Mouse (Mus musculus) neural tube, embryonic 10.5 days (tissue): ENCODE data around the gene Aak1.
"Not testable (repeated sequence)": the region's sequence is repeated elsewhere in the genome, so short reads cannot be mapped to it uniquely, and the experiment has no call there.

Experiments
- DNase-seq: peaks from one replicate; pipeline ENCODE4 v3.0.0-alpha.2; 2017; ENCODE audit warnings: low spot score; ENCODE audit errors: extremely low spot score

The Aak1 gene

DNA sequence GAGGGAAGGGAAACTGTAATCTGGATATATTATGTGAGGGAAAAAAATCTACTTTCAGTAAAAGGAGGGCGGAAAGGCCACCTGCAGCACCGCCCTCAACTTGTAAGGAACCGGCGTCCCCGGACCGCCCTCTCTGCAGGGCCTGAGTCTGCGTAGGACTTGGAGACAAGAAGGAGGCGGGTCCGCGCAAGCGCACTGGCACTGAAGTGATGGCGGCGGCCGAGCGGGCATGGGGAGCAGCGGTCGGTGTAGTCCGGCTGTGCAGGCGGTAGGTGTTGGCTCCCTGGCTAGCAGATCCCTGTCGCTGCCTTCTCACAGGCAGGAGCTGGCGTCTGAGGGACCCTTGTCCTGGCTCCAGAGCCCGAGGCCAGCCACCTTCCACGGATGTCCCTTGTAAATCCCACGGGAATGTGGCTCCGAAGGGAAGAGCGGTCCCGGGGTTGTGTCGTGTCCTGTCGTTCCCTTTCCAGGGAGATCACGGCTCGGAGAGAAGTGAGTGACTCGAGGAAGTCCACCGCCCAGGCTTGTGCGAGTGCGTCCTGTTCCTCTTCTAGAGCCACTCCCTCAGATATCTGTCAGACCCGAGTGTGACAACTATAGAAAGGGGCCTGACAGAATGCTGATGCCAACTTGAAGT is 160.5 kb downstream of the Aak1 start:
- DNase-seq = peak; percentile 94

DNA sequence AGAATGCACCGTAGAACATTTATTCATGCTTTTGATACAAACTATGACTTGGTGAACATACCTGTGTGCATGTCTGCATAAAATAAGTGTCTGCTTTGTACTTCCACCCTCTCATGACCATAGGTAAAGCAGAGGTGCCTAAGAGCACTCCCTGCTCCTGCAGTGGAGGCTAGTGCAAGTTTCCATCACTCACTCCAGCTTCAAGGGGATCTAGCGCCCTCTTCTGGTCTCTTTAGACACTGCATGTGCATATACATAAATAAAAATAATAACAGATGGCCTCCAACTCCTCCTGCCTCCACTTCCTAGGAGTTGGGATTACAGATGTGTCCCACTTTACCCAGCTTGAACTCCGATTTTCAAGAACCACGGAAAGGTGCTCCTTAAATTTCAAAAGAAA is 167.6 kb downstream of the Aak1 start:
- DNase-seq = peak; percentile 29

DNA sequence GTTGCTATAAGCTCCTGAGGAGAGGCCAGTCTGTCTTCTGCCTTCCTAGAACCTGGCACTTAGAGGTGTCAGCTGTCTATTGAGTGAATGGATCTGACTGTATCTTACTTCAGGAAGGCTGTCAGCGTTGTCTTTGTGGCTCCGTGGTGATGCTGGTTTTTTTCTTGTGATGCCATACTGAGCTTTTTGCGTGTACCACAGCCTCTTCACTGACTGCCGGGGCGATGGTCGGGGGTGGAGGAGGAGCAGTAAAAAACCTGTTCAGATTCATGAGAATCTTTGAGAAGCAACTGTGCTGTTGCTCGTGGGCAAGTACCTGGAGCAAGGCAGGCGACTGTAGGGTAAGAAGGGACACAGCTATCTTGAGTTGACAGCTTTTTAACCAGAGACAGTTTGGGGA is 169.6 kb downstream of the Aak1 start:
- DNase-seq = no peak

DNA sequence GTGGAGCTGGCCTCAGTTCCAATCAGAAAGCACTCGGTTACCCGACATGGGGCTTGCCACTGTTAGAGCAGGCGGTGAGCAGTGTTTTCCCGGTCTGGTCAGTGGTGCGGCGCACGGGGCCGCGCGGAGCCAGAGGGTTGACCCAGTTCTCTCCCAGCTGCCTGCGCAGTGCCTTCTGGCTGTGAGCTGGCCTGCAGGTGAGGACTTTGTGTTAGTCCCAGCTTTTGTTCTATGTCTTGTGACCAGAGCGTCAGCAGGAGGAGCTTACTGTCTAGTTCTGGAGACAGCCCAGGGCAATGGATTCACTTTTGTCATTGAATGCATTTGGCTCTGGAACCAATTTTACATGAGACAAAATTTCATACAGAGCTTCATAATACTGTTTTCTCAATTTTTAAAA is 172.5 kb downstream of the Aak1 start:
- no peak for DNase-seq

DNA sequence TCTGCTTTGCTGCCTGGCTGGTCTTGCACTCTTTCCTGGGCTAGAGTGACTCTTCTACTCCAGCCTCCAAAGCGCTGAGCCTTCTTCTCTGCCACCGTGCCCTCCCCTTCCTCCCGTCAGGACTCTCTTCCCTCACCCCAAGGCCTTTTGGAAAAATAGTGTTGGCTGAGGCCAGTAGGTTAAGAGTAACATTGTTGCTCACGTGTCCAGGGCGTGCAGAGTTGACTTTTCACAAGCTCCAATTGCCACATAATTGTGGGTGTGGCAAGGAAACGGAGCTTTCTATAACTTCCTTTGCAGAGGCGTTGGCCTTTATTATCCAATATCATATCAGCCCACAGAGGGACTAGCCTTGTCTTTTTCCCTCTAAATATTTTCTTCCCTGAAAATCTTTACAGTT is 177.7 kb downstream of the Aak1 start:
- DNase-seq = no peak

DNA sequence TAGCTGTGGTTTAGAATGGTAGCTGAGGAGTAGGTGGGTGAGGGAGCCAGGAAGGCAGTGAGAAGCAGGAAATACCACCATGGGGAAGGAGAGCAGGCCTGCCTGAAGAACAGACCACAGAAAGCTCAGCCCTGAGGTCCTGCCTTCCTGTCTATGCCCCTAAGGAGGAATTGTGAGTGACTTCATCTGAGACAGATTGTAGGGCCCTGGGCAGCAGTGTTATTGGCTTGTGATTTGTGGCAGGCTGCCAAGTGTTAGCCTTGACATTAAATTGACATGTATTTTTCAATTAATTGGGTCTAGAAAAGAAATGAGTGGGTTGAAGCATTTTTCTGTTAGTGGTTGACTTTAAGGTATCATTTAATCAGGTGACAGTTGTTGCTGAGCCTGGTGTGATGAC is 179.6 kb downstream of the Aak1 start:
- no peak for DNase-seq

DNA sequence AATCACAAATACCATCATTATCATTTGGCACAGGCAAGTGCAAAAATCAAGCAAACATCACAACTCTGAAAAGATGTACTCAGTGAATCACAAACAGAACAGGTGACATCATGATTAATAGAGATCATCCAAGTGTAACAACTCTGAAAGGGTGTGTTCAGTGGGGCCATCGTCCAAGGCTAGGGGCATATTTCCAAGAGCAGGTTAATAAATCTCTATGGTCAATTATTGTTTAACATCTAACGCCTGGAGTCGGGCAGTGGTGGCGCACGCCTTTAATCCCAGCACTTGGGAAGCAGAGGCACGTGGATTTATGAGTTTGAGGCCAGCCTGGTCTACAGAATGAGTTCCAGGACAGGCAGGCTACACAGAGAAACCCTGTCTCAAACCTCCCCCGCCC is 182.0 kb downstream of the Aak1 start:
- DNase-seq = not testable (repeated sequence)

DNA sequence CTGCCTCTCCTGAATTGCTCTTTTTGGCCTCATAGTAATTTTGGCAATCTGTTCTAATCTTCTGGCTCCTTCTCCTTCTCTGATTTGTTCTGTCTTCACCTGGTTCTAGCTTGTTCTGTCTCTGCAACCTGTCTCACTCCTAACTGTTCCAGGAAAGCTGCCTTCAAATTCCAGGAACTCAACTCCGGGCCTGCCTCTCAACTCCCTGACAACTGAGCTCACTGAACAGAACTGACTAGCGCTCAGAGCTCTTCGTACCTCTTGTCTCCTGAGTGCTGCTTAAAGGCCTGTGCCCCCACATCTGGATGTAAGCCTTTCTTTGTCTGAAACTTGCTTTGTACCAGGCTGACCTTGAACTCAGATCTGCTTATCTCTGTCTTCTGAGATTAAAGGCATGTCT is 183.1 kb downstream of the Aak1 start:
- DNase-seq = no peak

DNA sequence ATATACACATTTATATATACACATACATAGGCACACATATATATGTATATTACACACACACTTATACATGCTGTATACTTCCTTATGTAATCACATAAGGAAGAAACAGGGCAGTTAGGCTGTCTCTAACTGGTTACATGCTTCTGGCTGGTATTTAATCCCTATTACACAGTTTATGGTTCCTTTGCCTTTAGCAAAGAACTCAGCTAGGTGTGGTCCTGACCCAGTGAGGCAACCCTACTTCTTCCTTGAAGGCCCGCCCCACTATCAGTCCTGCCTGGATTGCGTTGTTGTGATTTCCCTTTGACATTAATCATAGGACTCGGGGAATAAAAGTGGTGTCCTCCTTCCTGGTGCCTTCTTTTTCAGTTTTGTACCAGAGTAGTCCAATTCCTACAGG is 185.1 kb downstream of the Aak1 start:
- no peak for DNase-seq

DNA sequence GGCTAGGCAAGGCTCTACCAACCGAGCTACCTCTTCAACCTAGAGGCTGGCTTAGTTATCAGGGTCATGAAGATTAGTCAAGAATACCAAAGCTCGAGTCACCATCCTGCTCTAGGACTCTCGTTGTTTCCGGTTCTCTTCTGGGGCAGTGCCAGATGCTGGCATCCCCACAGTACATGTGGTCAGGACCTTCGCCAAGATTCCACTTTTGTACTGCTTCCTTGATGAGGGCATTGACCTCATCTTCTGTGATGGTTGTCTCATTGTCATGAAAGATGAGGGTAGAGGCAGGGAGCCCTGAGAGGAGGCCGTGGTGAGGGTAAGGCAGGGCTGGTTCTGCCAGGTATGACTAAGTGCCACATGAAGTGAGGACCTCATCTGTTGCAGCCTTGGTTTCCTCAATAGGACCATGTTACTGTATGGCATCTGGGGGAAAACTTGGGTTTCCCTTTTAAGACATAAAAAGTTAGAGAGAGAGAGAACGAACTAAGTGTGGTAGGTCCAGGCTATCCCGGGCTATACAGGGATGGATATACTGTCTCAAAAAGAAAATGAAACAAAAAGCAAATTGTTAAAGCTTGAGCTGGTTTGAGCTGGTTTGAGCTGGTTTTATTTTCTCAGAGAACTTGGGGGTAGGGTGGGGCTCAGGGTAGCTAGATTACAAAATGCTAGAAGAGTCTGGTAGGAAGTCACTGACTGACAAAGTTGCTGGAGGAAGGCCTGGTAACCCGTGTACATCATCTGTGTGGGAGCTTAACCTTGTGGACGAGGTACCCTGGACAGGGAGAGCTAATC is 188.7 kb downstream of the Aak1 start:
- no peak for DNase-seq

DNA sequence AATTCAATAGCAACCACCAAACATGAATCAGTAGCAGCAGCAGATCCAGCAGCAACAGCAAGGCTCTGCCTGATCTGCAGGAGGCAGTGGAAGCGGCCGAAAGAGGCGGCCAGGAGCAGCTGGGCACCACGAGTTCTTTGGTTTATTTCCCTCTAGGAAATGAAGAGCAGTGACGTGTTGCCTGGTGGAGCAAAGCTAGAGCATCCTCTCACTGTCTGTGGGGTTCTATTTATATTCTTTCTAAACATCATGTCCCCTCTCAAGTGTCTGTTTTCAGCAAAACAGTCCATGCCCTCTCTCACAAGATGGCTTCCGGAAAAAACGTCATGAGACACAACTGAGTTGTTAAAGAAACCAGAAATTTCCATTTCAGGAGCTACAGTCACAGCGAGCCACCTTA is 189.8 kb downstream of the Aak1 start:
- DNase-seq = no peak

DNA sequence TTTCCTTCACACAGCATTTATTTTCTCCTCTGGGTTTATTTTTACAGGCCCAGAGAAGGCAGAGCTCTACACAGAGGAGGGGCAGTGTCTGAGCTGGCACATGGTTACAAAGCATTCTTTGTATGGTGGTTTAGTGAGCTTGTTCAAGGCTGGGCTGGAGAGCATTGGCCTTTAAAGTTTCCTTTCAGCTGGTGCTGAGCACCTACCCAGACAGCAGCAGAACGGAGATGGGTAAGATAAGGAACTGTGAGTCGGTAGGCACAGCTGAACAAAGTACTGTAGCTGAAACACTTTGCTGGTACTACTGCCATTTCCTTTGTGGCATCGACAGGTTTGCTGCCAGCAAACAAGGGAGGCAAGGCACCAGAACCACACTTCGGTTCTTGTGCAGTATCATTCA is 191.7 kb downstream of the Aak1 start:
- no peak for DNase-seq

DNA sequence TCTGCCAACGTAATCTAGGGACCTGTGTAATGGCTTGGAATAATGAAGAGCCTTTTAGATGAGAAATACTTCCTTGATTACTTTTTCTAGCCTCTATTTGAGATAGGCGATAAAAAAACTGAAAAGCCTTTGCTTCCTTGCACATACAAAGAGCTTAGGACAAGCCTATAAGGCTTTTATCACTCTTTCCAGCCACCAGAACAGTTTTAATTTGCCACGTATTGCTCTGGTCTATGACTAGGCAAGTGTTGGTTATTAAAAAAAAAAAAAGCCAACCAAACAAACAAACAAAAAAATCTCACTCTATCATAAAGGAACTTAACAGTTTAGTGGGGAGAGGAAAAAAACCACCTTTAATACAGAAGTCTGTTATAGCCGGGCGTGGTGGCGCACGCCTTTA is 192.1 kb downstream of the Aak1 start:
- no peak for DNase-seq

DNA sequence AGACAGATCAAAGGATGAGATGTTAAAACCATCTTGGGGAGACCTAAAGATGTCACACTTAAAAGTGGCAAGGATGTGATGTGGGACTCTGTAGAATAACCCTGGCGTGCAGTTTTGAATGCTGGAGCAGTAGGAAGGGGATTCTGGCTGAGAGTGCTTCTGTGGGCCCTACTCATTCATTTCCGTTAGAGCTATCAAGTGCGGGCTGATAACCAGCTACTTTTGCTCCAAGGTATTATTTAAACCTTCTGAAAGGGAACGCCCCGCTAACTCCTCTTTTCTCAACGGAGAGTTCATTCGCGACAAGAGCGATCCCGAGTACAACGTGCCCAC is 192.7 kb downstream of the Aak1 start:
- no peak for DNase-seq

DNA sequence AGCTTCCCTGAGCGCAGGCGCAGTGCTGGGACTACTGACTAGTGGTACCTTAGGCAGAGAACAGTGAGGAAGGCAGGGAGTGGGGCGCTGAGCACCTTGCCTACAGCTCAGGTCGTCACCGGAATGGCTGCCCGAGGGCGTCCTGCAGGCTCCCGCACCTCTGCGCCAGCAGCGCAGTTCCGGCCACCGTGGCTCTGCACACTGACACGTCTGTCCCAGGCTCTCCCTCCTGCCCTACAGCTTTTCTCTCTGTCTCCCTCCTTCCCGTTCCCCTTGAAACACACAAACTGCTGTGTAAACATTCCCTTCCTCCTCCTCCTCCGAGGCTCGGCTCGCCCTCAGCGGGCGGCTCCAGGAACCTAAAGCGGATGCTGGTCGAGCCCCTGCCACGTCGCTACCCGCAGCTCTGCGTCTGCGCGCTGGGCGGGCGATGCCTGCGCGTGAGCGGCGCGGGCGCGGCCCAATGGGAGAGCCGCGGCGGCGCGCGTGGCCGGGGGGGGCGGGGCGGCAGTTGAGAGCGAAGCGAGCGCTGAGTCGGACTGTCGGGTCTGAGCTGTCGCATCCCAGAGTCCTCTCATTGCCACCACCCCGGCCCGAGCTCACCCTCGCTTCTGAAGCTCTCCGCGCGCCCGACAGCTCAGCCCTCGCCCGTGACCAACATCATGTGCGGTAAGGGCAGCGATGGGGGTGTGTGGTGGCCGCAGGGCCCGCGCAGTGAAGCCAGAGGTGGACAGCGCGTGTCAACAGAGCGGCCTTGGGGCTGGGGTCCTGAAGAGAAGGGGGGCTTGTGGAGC is 193.2 kb downstream of the Aak1 start, which contains the start of gene Gfpt1:
TSS of gene Gfpt1 (plus strand) at position 510 of the 794 bp plus-strand sequence.
- DNase-seq = peak; percentile 93

DNA sequence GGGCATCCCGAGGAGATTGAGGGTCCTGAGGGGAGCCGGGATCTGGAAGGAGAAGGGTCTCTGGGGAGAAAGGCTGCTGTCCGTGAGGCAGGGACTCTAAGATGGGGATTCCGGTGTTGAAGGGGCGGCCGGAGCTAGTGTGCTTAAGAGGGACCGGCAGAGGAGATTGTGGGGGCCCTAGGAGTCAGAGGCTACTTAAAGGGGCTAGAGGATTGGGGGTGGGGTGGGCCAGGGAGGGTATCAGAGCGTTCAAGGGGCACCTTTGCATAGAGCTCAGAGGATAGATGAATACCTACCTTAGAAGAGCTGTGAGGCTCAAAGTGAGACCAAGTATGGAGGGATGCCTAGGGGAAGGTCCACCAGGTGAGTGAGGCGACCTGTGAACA is 193.8 kb downstream of the Aak1 start:
- no peak for DNase-seq

DNA sequence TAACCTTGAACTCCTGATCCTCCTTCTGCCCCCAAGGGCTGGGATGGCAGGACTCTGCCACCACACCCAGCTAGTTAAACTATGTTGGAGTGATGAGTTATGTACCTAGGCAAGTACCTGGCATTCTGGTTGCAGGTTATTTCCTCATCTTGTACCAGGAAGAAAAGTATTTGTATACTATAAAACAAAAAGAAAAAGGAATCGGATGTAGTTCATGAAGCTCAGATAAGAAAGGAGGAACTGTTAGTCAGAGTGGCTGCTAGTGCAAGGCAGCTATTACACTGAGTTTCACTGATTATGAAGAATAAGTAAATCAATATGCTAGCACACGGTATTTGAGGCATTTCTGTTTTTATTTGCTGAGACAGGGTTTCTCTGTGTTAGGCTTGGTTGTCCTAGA is 195.6 kb downstream of the Aak1 start:
- no peak for DNase-seq

DNA sequence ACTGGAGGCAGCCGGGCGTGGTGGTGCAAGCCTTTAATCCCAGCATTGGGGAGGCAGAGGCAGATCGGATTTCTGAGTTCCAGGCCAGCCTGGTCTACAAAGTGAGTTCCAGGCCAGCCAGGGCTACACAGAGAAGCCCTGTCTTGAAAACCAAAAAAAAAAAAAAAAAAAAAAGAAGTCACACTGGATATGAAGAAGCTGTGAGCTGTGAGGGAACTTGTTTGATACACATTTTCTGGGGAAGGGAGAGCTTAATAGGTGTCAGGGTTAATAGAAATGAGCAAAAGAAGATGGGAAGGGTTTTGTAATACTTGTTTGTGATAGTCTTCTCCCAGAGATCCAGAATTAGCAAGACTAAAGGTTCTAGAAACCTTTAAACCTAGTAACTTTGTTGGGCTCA is 196.2 kb downstream of the Aak1 start:
- no peak for DNase-seq

DNA sequence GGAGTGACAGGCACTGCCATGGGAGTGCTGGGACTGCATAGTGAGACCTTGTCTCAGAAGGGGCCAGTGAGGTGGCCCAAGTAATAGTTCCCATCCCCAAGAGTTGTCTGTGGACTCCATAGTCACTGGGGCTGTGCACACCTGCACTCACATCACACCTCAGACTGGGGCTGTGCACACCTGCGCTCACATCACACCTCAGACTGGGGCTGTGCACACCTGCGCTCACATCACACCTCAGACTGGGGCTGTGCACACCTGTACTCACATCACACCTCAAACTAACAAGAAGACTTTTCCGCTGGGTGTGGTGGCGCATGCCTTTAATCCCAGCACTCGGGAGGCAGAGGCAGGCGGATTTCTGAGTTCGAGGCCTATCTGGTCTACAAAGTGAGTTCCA is 199.4 kb downstream of the Aak1 start:
- DNase-seq = not testable (repeated sequence)

DNA sequence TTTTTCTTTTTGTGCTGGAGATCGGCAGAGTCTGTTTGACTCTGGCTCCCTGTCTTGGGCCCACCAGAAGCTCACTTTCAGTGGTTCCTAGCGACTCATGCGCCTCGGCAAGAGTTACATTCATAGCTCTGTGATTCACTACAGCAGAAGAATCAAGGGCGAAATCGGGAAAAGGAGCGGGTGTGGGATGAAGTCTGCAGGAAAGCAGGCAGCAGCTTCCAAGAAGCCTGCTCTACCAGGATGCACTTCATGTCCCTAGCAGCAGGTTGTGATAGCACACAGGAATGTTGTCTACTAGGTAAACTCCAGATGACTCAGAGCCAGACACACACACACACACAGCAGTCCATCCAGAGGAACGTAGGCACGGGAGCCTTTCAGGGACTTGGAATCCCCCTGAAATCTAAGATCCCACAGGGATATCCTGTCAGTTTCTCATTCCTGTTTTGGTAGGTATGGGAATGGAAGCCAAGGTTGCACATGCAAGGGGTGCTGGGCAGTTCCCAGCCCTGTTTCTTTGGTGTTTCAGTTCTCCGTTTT is 202.6 kb downstream of the Aak1 start:
- no peak for DNase-seq
